Mouse (Mus musculus): ENCODE results near the gene Masp1.

Gene Masp1

GRCm38 (mm10) chr16:23497440-23497839 lies 23.2 kb downstream of the Masp1 start:
- no peaks in the 10 kb centered on the region for H3K9me3 ChIP-seq (ENCODE audit: low read length)
- H3K36me3 ChIP-seq (ENCODE audit: insufficient read depth, low read length) = no peaks in the 10 kb centered on the region
- no peak overlapping the region for H3K4me3 ChIP-seq (replicated peaks; ENCODE audit: low read length)
- H3K27me3 ChIP-seq (ENCODE audit: insufficient read depth, low read length) = peaks cover 4% of the 10 kb centered on the region; the same call in 1 of the 2 replicates
- TF ChIP-seq CTCF (conservative IDR thresholded peaks at IDR 0.05; ENCODE audit: low read length) (no peak), NANOG (IDR thresholded peaks at IDR 0.05; ENCODE audit: borderline replicate concordance, low read length) (no peak), POU5F1 (IDR thresholded peaks at IDR 0.05; ENCODE audit: borderline replicate concordance, low read length) (no peak)
- H3K4me1 ChIP-seq (replicated peaks; ENCODE audit: low read depth, low read length) = no peaks in the 10 kb centered on the region

- TF ChIP-seq CTCF (conservative IDR thresholded peaks at IDR 0.05; ENCODE audit: low read length) (no peak), NANOG (IDR thresholded peaks at IDR 0.05; ENCODE audit: borderline replicate concordance, low read length) (no peak), POU5F1 (IDR thresholded peaks at IDR 0.05; ENCODE audit: borderline replicate concordance, low read length) (no peak)
- no peaks in the 10 kb centered on the region for H3K9me3 ChIP-seq (ENCODE audit: low read length)
- no peaks in the 10 kb centered on the region for H3K4me1 ChIP-seq (replicated peaks; ENCODE audit: low read depth, low read length)
- no peaks in the 10 kb centered on the region for H3K36me3 ChIP-seq (ENCODE audit: insufficient read depth, low read length)
- no peak overlapping the region for H3K4me3 ChIP-seq (replicated peaks; ENCODE audit: low read length)
- peaks cover 4% of the 10 kb centered on the region; the same call in 1 of the 2 replicates for H3K27me3 ChIP-seq (ENCODE audit: insufficient read depth, low read length)
Measured at GRCm38 (mm10) chr16:23496245-23496924, 24.2 kb downstream of the Masp1 start.

GRCm38 (mm10) chr16:23492783-23493182 lies 27.8 kb downstream of the Masp1 start:
- peaks cover 10% of the 10 kb centered on the region; the same call in 1 of the 2 replicates for H3K27me3 ChIP-seq (ENCODE audit: insufficient read depth, low read length)
- no peaks in the 10 kb centered on the region for H3K9me3 ChIP-seq (ENCODE audit: low read length)
- no peak overlapping the region for H3K4me3 ChIP-seq (replicated peaks; ENCODE audit: low read length)
- no peaks in the 10 kb centered on the region for H3K4me1 ChIP-seq (replicated peaks; ENCODE audit: low read depth, low read length)
- TF ChIP-seq CTCF (conservative IDR thresholded peaks at IDR 0.05; ENCODE audit: low read length) = no peak
- no peak for TF ChIP-seq POU5F1 (IDR thresholded peaks at IDR 0.05; ENCODE audit: borderline replicate concordance, low read length)
- no peak for TF ChIP-seq NANOG (IDR thresholded peaks at IDR 0.05; ENCODE audit: borderline replicate concordance, low read length)
- H3K36me3 ChIP-seq (ENCODE audit: insufficient read depth, low read length) = no peaks in the 10 kb centered on the region

- TF ChIP-seq POU5F1 (IDR thresholded peaks at IDR 0.05; ENCODE audit: borderline replicate concordance, low read length) (no peak), CTCF (conservative IDR thresholded peaks at IDR 0.05; ENCODE audit: low read length) (no peak), NANOG (IDR thresholded peaks at IDR 0.05; ENCODE audit: borderline replicate concordance, low read length) (no peak)
- no peaks in the 10 kb centered on the region for H3K36me3 ChIP-seq (ENCODE audit: insufficient read depth, low read length)
- H3K27me3 ChIP-seq (ENCODE audit: insufficient read depth, low read length) = peaks cover 22% of the 10 kb centered on the region
- H3K9me3 ChIP-seq (ENCODE audit: low read length) = no peaks in the 10 kb centered on the region
- H3K4me1 ChIP-seq (replicated peaks; ENCODE audit: low read depth, low read length) = peaks cover 62% of the 10 kb centered on the region
- no peak overlapping the region for H3K4me3 ChIP-seq (replicated peaks; ENCODE audit: low read length)
Measured at GRCm38 (mm10) chr16:23483292-23483691, 37.3 kb downstream of the Masp1 start.

- peaks cover 62% of the 10 kb centered on the region for H3K4me1 ChIP-seq (replicated peaks; ENCODE audit: low read depth, low read length)
- H3K36me3 ChIP-seq (ENCODE audit: insufficient read depth, low read length) = no peaks in the 10 kb centered on the region
- TF ChIP-seq CTCF (conservative IDR thresholded peaks at IDR 0.05; ENCODE audit: low read length) (no peak), NANOG (IDR thresholded peaks at IDR 0.05; ENCODE audit: borderline replicate concordance, low read length) (no peak)
- no peak overlapping the region for H3K4me3 ChIP-seq (replicated peaks; ENCODE audit: low read length)
- H3K9me3 ChIP-seq (ENCODE audit: low read length) = no peaks in the 10 kb centered on the region
- peaks cover 20% of the 10 kb centered on the region for H3K27me3 ChIP-seq (ENCODE audit: insufficient read depth, low read length)
Measured at GRCm38 (mm10) chr16:23482846-23483245, 37.8 kb downstream of the Masp1 start.

GRCm38 (mm10) chr16:23482218-23482617 lies 38.4 kb downstream of the Masp1 start:
- peaks cover 62% of the 10 kb centered on the region for H3K4me1 ChIP-seq (replicated peaks; ENCODE audit: low read depth, low read length)
- peak overlapping the region; percentile 23; the same call in 1 of the 2 replicates for H3K4me3 ChIP-seq (replicated peaks; ENCODE audit: low read length)
- TF ChIP-seq NANOG (IDR thresholded peaks at IDR 0.05; ENCODE audit: borderline replicate concordance, low read length) (0 out of 2 replicates have a peak, but pooled peaks have one; percentile 28), POU5F1 (IDR thresholded peaks at IDR 0.05; ENCODE audit: borderline replicate concordance, low read length) (no peak)
- H3K27me3 ChIP-seq (ENCODE audit: insufficient read depth, low read length) = peaks cover 15% of the 10 kb centered on the region
- H3K9me3 ChIP-seq (ENCODE audit: low read length) = no peaks in the 10 kb centered on the region
- H3K36me3 ChIP-seq (ENCODE audit: insufficient read depth, low read length) = no peaks in the 10 kb centered on the region

- peaks cover 9% of the 10 kb centered on the region for H3K27me3 ChIP-seq (ENCODE audit: insufficient read depth, low read length)
- no peaks in the 10 kb centered on the region for H3K36me3 ChIP-seq (ENCODE audit: insufficient read depth, low read length)
- peaks cover 68% of the 10 kb centered on the region for H3K4me1 ChIP-seq (replicated peaks; ENCODE audit: low read depth, low read length)
Measured at GRCm38 (mm10) chr16:23479872-23480603, 40.6 kb downstream of the Masp1 start.

GRCm38 (mm10) chr16:23476598-23476997 lies 44.0 kb downstream of the Masp1 start:
- no peak overlapping the region for H3K4me3 ChIP-seq (replicated peaks; ENCODE audit: low read length)
- H3K36me3 ChIP-seq (ENCODE audit: insufficient read depth, low read length) = no peaks in the 10 kb centered on the region
- H3K27me3 ChIP-seq (ENCODE audit: insufficient read depth, low read length) = no peaks in the 10 kb centered on the region
- peaks cover 35% of the 10 kb centered on the region for H3K4me1 ChIP-seq (replicated peaks; ENCODE audit: low read depth, low read length)
- H3K9me3 ChIP-seq (ENCODE audit: low read length) = no peaks in the 10 kb centered on the region
- TF ChIP-seq NANOG (IDR thresholded peaks at IDR 0.05; ENCODE audit: borderline replicate concordance, low read length) (no peak), CTCF (conservative IDR thresholded peaks at IDR 0.05; ENCODE audit: low read length) (no peak), POU5F1 (IDR thresholded peaks at IDR 0.05; ENCODE audit: borderline replicate concordance, low read length) (no peak)

More at GRCm38 (mm10) chr16:23479872-23480603, 40.6 kb downstream of the Masp1 start:
- Histone ChIP-seq H3K9me3 (ENCODE audit: low read length) (no peaks in the 10 kb centered on the region), H3K4me3 (replicated peaks; ENCODE audit: low read length) (no peak overlapping the region)
- TF ChIP-seq CTCF (conservative IDR thresholded peaks at IDR 0.05; ENCODE audit: low read length) (no peak), POU5F1 (IDR thresholded peaks at IDR 0.05; ENCODE audit: borderline replicate concordance, low read length) (no peak), NANOG (IDR thresholded peaks at IDR 0.05; ENCODE audit: borderline replicate concordance, low read length) (no peak)
